Mouse (Mus musculus) heart, postnatal 0 days (tissue): ENCODE results near the gene Trap1. TPM values are rescaled to one million over a fixed set of nuclear protein-coding genes. Genes with fewer than 3 reads are reported as not detected.

Source experiments
- ATAC-seq: fragments of 200-750 bp; cut with Nextera tagmentation; 2 replicates; pipeline ENCODE4 v1.8.0; 2017; ENCODE audit warnings: low read depth, moderate number of reproducible peaks, moderate library complexity; ENCODE audit not compliant: insufficient read depth
- DNase-seq: peaks from one replicate; pipeline ENCODE4 v3.0.0-alpha.2; 2016; ENCODE audit warnings: low spot score
- H3K27ac ChIP-seq: fragments of 300-500 bp; sonication (generic); 2 replicates; pipeline ENCODE4 v1.5.1; 2014; ENCODE audit warnings: low read depth, mild to moderate bottlenecking
- H3K27me3 ChIP-seq: fragments of 300-500 bp; sonication (generic); 2 replicates; pipeline ENCODE4 v1.6.1; 2014; ENCODE audit warnings: low read length, mixed read lengths; ENCODE audit not compliant: control insufficient read depth, insufficient read depth
- H3K36me3 ChIP-seq: fragments of 300-500 bp; sonication (generic); replicated peaks from 2 replicates; pipeline ENCODE4 v1.6.1; 2014; ENCODE audit warnings: low read length, mixed read lengths; ENCODE audit not compliant: control insufficient read depth, insufficient read depth
- H3K4me1 ChIP-seq: fragments of 300-500 bp; sonication (generic); 2 replicates; pipeline ENCODE4 v1.6.1; 2014; ENCODE audit warnings: antibody characterized with exemption; ENCODE audit not compliant: control insufficient read depth, insufficient read depth
- H3K4me2 ChIP-seq: fragments of 300-500 bp; sonication (generic); 2 replicates; pipeline ENCODE4 v1.6.1; 2014; ENCODE audit warnings: low read depth, mild to moderate bottlenecking, low read length, moderate library complexity
- H3K4me3 ChIP-seq: fragments of 300-500 bp; sonication (generic); 2 replicates; pipeline ENCODE4 v1.5.1; 2014; ENCODE audit warnings: low read depth, low read length
- H3K9ac ChIP-seq: fragments of 300-500 bp; sonication (generic); replicated peaks from 2 replicates; pipeline ENCODE4 v1.6.1; 2014; ENCODE audit warnings: low read depth, low read length, mixed read lengths
- H3K9me3 ChIP-seq: fragments of 300-500 bp; sonication (generic); replicated peaks from 2 replicates; pipeline ENCODE4 v1.6.1; 2016; ENCODE audit warnings: low read length; ENCODE audit not compliant: control insufficient read depth
- CTCF ChIP-seq: IDR thresholded peaks from 2 replicates; pipeline ENCODE4 v1.5.1; 2016; ENCODE audit warnings: antibody characterized with exemption, control low read depth, low read depth
- EP300 ChIP-seq: IDR thresholded peaks from 2 replicates; pipeline ENCODE4 v1.6.1; 2016; ENCODE audit warnings: antibody characterized with exemption, low read depth
- WGBS: fragments of 180-500 bp; shearing (Covaris S2); extraction: QIAGEN DNeasy Blood & Tissue Kit; methylation state at CpG from one replicate; pipeline ENCODE4 v1.1.7; 2014; 5-methylcytosine and 5-hydroxymethylcytosine counted together
- polyA plus RNA-seq: library from polyadenylated mRNA; unstranded; fragments of >200 nt; fragmentation: Nextera tagmentation; extraction: Ambion mirVana; gene quantifications from 2 replicates; pipeline ENCODE4 v1.2.1, GENCODE M21; 2015
- total RNA-seq: library from RNA; depleted of rRNA; stranded (reverse); fragments of >200 nt; gene quantifications from 2 replicates; pipeline ENCODE4 v1.2.3, GENCODE M21; 2014; ENCODE audit warnings: low replicate concordance; rRNA removed

The Trap1 gene
- total RNA-seq: 109 and 135 TPM in 2 replicates
- 117 and 121 TPM in 2 replicates for polyA plus RNA-seq

GRCm38 (mm10) chr16:4077384-4078061, at the start of gene Trap1:
TSS of gene Trap1 (minus strand) at chr16:4077827.
- TF ChIP-seq CTCF: no peak
- peak; percentile 14; the same call in 1 of the 2 replicates for TF ChIP-seq EP300
- peak; percentile 81 for DNase-seq
- H3K4me2 ChIP-seq: peak within 1 kb of the TSS; percentile 95
- H3K27ac ChIP-seq: peak within 1 kb of the TSS; percentile 92
- peaks cover 17% of the 10 kb centered on the region for H3K4me1 ChIP-seq
- H3K9me3 ChIP-seq: no peaks in the 10 kb centered on the region
- no peaks in the 10 kb centered on the region for H3K36me3 ChIP-seq
- peak within 1 kb of the TSS; percentile 88 for H3K4me3 ChIP-seq
- H3K27me3 ChIP-seq: no peaks in the 10 kb centered on the region
- under 1% methylated on average over 58 of the region's 58 CpGs for WGBS
- peak within 1 kb of the TSS; percentile 88 for H3K9ac ChIP-seq
- ATAC-seq: peak; percentile 90

- Histone ChIP-seq H3K4me3 (no peak overlapping the region), H3K9me3 (no peaks in the 10 kb centered on the region), H3K27me3 (no peaks in the 10 kb centered on the region), H3K27ac (no peak overlapping the region), H3K36me3 (peaks cover 60% of the 10 kb centered on the region), H3K4me2 (no peak overlapping the region), H3K9ac (no peak overlapping the region), H3K4me1 (no peaks in the 10 kb centered on the region)
- ATAC-seq: peak; percentile 72
- TF ChIP-seq EP300 (no peak), CTCF (no peak)
- DNase-seq: peak; percentile 18
- WGBS: 31% methylated on average over 4 of the region's 4 CpGs
Measured at GRCm38 (mm10) chr16:4117072-4117471, 39.4 kb upstream of the Trap1 start.

- peaks cover 68% of the 10 kb centered on the region for H3K36me3 ChIP-seq
- WGBS: 91% methylated on average over 2 of the region's 2 CpGs
- no peak for DNase-seq
- no peak overlapping the region for H3K4me2 ChIP-seq
- H3K4me3 ChIP-seq: no peak overlapping the region
- H3K9me3 ChIP-seq: no peaks in the 10 kb centered on the region
- no peak overlapping the region for H3K27ac ChIP-seq
- no peak for ATAC-seq
- H3K9ac ChIP-seq: no peak overlapping the region
- no peaks in the 10 kb centered on the region for H3K27me3 ChIP-seq
- H3K4me1 ChIP-seq: no peaks in the 10 kb centered on the region
- TF ChIP-seq CTCF (no peak), EP300 (no peak)
Measured at GRCm38 (mm10) chr16:4100374-4100773, 22.7 kb upstream of the Trap1 start.

GRCm38 (mm10) chr16:4097521-4097920, 19.9 kb upstream of the Trap1 start:
- ATAC-seq: no peak
- TF ChIP-seq CTCF: no peak
- no peak for TF ChIP-seq EP300
- no peak overlapping the region for H3K27ac ChIP-seq
- no peak overlapping the region for H3K4me2 ChIP-seq
- WGBS: 100% methylated on average over 1 of the region's 1 CpGs
- no peak for DNase-seq
- H3K27me3 ChIP-seq: no peaks in the 10 kb centered on the region
- H3K9ac ChIP-seq: no peak overlapping the region
- no peaks in the 10 kb centered on the region for H3K4me1 ChIP-seq
- H3K9me3 ChIP-seq: no peaks in the 10 kb centered on the region
- peaks cover 84% of the 10 kb centered on the region for H3K36me3 ChIP-seq
- H3K4me3 ChIP-seq: no peak overlapping the region

GRCm38 (mm10) chr16:4096898-4097297, 19.3 kb upstream of the Trap1 start:
- H3K36me3 ChIP-seq: peaks cover 88% of the 10 kb centered on the region
- DNase-seq (no peak), ATAC-seq (no peak)
- H3K9ac ChIP-seq: no peak overlapping the region
- H3K4me1 ChIP-seq: no peaks in the 10 kb centered on the region
- H3K4me2 ChIP-seq: no peak overlapping the region
- H3K4me3 ChIP-seq: no peak overlapping the region
- TF ChIP-seq CTCF: no peak
- no peak for TF ChIP-seq EP300
- H3K9me3 ChIP-seq: no peaks in the 10 kb centered on the region
- no peaks in the 10 kb centered on the region for H3K27me3 ChIP-seq
- no peak overlapping the region for H3K27ac ChIP-seq

GRCm38 (mm10) chr16:4096141-4096540, 18.5 kb upstream of the Trap1 start:
- Histone ChIP-seq H3K9ac (no peak overlapping the region), H3K27me3 (no peaks in the 10 kb centered on the region), H3K36me3 (peaks cover 88% of the 10 kb centered on the region), H3K4me1 (no peaks in the 10 kb centered on the region), H3K4me2 (no peak overlapping the region), H3K4me3 (no peak overlapping the region), H3K27ac (no peak overlapping the region), H3K9me3 (no peaks in the 10 kb centered on the region)
- ATAC-seq (no peak), DNase-seq (no peak)
- TF ChIP-seq EP300 (no peak), CTCF (no peak)
- WGBS: 94% methylated on average over 3 of the region's 3 CpGs
